Mouse (Mus musculus) thymus, postnatal 25 days (tissue): ENCODE results near the gene Adgrg6.

Source experiments
- DNase-seq: peaks from one replicate; pipeline ENCODE4 v3.0.0; 2022

Adgrg6 gene

DNA sequence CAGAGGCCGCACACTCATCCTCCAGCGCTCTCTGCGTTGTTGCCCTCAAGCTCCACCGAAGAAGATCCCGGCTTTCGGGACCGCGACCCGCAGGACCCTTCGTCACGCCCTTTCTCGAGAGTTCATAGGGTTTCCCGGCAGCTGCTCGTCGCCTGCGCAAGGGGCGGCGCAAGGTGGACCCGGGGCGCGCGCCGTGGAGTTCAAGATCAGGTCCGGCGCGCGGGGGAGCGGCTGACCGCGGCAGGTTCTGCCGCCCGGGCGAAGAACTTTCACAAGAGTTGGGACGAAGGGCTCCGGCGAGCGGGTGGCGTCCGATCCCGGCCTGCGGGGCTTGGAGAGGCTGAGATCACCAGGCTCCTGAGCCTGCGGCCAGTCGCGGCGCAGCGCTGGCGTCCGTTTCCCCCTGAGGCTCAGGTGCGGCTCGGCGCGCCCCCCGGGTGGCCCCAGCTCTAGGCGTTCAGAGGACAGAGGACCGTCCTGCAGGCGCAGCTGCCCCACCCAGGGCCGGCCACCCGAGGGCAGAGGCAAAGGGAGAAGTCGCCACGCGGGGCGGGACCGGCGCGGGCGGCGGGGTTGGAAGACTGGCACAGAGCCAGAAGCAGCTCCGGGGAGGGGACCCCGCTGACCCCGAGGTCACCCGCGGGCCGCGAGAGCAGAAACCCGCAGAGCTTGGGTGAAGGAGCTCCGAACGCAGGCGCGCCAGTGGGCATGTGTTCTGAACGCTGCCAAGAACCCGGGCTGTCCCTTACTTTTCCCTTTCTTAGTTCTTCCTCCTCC is at the start of gene Adgrg6:
Adgrg6 (minus strand) TSS at position 719 of the 777 bp plus-strand sequence.
- peak; percentile 4 for DNase-seq

DNA sequence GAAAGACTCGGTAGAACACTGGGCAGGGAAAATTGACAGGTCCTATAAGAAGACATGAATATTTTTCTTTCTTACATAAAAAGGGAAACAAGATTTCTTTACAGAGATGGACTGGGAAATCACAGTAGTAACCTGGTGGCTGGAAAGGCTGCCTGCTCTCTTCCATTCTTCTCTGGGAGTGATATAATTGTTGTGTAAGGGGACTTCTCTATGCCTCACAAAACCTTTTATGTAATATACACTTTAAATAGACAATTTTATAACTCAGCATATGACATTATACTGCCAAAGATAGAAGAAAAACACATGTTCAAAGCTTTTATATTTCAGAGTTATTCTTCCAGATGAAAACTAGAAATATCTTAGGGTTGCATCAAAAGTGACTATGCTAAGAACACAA is 46.8 kb upstream of the Adgrg6 start:
- DNase-seq: no peak

DNA sequence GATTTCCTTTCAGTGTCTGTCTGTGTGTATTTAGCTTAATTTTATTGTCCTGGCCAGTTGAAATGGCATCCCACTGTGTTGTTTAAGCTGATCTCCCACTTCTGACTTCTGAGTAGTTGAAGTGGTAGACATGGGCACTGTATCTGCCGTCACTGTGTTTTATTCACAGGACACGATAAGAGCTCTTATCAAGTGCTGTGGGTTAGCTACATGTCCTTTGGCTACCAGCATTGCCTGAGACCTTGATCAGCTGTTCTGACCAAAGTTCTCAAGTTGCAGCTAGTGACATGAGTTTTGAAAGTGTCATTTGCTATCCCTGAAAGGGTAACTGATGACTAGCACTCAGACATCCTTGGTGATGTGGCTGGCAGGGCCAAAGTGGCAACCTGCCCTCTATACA is 45.4 kb upstream of the Adgrg6 start:
- no peak for DNase-seq

DNA sequence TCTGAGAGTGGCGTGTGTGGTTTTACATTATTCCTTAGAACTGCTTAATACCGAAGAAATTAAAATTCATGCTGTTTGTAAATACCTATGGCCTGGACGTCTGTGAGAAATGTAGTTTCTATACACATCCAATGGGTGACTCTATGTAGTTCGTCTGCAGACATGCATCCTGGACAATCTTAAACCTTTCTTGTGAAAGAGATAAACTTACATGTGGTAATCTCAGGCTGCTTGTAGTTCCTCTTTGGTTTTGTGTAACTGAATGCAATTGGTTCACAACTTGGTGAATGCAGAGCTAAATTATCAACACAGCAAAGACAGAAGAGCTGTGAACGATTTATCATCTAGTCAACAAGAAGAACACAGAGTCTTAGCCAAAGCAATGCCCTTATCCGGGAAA is 44.2 kb upstream of the Adgrg6 start:
- DNase-seq: no peak

DNA sequence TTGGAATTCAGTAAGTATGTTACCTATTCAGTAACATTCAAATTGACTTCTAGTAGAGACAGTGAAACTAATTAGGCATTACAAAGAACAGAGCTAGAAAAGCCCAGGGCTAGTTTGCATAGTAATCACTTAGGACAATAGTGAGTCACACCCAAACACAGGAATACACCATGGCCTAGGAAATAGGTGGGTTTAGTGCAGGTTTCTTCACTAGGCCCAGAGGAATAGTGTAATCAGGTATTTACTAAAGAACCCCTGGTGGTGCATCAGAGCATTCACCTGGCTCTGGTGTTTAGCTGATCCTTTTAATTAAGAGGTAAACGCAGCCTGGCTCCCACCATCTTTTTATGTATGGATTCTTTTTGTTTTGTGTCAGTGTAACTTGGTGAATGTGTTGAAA is 38.0 kb upstream of the Adgrg6 start:
- no peak for DNase-seq

DNA sequence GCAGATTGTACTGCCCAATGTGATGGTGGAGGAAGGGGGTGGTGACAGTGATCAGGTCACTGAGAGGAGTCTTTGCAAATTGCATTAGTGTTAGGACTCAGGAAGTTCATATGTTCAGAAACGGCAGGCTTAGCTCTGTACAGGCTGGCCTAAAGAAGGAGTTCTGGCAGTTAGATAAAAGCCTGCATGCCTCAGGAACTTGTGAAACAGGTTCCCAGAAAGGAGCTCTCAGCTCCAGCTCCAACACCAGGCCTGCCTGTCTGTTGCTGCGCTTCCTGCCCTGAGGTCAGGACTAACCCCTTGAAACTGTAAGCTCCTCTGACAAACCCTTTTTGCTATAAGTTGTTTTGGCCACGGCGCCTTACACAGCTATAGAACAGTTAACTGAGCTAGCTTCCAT is 28.8 kb upstream of the Adgrg6 start:
- DNase-seq: no peak

DNA sequence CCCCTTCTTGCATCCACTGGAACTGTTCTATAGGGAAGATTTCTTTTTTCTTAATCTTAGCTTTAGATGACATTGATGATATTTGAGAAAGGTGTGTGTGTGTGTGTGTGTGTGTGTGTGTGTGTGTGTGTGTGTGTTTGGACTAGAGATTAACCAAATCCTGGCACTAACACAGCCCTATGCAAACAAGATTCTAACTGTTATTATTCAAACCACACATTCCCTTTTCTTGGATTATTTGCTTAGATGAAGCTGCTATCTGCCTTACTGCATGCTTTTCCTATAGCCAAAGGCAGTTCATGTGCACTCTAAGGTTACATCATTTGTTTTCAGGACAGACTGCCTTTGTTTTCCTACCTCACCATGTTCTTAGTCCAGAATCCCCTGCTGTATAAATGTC is 25.7 kb upstream of the Adgrg6 start:
- DNase-seq: no peak

DNA sequence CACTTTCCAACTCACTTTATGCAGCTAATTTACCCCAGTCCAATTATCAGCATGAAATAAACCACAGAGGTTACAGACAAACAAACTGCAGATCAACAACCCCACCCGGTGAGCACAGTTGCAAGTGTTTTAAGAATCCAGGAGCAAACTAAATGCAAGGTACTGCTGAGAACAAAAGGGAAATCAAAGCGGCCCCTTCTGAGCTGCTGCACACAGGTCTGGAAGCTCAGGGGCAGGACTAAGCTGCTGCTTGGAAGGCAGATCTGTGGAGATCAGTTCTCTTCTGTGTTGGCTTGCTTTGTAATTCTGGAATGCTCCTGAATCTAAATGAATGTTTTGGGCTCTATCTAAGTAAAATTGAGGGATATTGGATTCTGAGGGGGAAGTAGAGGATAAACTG is 25.2 kb upstream of the Adgrg6 start:
- no peak for DNase-seq

DNA sequence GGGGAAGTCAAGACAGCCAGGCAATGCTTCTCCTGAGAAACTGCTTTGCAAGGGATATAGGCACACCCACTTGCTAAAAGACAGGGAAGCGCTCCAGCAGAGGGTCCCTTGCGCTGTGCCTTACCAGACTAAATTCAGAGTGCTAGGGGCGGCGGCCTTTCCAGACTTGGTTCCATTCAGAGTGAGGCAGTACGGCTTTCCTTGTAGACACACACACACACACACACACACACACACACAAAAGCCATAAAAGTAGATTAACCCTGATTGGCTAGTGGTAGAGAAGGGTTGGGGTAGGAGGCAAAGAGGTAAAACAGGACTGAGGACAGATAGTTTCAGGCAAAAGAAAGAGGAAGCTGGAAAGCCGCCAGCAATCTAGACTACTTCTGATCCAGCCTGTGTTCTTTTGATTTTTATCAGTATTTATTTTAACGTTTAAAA is 672 bp upstream of the Adgrg6 start:
- DNase-seq: no peak

DNA sequence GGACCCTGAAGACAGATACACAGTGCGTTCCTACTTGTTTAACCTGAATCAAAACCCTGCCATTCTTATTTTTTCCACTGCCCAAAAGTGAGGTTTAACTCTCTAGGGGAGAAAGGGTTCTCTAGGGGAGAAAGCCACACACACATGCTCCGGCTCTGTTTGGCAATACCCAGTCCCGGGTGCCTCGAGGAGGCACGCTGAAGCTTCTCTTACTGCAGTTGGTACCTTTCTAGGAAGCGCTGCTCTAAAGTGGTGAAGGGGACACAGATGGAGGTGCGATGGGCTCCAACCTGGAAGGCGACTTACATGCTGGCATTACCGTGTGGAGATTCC is 885 bp downstream of the Adgrg6 start:
- no peak for DNase-seq

DNA sequence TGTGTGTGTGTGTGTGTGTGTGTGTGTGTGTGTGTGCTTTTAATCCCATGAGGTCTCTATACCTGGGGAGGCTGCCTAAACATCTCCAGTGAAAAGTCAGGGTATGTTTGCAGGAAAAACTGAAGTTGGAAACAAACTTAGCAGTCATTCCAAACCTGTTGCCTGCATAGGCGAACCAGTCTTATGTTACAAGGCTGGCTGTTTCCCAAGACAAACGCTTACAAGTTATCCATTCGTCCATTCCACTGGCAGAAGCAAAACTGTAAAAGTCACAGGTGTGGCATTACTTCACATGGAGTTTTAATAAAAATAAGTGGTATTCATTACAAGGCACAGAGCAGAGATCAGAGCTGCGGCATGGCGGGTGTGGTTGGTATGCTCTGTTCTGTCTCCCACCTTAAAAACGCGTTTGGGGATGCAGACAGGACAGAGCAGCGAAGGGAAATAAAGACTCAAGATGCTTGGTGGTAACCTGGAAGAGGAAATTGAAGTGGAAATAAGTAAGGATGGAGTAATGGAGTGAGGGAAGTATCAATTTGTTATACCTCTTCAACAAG is 1.9 kb downstream of the Adgrg6 start:
- DNase-seq: no peak

DNA sequence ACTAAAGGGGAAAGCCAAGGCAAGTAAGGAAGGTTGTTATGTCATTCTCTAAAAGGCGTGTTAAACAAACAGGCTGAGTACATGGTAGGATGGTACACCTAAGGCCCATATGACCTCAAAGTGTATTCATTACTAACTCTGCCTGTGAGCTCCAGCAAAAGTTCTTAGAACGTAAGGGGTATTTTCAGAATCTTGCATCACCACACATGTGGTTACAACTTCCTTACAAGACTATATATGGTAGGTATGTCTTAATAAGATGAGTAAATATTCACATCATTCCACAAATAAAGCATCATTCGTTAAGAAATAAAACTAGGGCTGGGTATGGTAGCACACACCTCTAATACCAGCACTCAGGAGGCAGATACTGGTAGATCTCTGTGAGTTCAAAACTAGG is 8.4 kb downstream of the Adgrg6 start:
- DNase-seq: no peak

DNA sequence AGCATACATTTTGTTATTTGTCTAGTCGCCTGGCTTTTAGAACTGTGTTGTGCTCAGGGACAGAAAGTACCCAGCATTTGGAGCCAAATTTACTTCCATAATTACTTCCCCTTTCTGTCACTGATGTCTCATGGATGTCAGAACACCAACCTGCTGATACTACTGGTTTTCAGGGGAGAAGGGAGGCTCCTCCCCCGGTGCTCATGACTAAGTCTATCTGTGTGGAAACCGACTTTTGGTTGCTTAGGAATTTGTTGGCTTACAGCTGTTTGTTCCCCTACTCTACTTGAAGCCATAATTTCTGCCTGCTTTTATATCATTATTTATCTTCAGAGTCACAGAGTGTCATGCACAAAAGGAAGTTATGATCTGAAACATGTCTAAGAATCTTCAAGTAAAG is 14.4 kb downstream of the Adgrg6 start:
- DNase-seq: no peak

DNA sequence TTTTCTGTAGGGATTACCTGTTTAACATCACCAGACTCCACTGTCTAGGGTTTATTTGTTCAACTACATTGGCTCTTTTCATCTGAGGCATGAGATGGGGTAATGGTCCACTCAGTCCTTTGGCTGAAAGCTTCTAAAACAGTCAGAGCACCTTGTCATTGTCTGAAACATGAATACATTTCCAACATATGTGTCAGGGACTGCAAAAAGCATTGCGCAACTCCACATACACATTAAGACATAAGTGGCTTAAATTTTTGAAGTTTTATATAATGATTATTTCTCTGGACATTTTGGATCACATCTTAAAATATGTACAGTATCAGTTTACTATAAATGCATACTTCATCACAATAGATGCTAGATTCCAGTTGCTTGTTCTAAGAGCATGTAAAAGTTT is 14.8 kb downstream of the Adgrg6 start:
- no peak for DNase-seq

DNA sequence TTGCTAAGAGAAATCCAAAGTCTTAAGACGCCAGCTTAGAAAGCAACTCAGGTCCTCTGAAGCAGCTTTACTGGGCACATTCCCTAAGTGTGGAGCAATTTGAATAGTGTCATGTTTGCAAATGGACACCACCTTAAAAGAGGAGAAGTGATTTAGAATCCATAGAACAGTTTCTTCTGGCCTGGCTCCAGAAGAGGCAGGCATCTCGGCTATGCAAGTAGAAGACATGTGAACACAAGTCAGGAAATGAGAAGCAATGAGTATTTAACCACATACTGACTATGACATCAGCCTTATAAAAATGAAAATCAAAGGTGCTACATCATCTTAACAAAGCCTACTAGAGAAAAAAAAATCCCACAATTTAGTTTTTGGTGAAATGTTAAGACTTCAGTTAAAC is 17.7 kb downstream of the Adgrg6 start:
- no peak for DNase-seq

DNA sequence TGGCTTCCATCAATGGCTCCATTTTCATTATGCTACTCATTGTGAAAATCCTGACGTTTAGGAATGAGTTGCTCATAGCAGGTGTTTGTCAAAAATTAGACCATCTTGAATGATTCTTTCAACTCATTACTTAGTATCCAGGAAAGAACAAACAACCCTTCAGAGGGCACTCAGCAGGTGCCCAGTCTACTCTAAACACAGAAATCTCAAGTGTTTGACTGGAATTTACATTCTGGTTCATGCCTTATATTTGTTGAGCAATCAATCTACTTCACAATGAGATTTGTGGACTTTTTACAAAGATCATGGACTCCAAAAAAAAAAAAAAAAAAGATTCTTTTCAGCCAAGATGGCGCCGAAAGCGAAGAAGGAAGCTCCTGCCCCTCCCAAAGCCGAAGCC is 22.7 kb downstream of the Adgrg6 start:
- no peak for DNase-seq

DNA sequence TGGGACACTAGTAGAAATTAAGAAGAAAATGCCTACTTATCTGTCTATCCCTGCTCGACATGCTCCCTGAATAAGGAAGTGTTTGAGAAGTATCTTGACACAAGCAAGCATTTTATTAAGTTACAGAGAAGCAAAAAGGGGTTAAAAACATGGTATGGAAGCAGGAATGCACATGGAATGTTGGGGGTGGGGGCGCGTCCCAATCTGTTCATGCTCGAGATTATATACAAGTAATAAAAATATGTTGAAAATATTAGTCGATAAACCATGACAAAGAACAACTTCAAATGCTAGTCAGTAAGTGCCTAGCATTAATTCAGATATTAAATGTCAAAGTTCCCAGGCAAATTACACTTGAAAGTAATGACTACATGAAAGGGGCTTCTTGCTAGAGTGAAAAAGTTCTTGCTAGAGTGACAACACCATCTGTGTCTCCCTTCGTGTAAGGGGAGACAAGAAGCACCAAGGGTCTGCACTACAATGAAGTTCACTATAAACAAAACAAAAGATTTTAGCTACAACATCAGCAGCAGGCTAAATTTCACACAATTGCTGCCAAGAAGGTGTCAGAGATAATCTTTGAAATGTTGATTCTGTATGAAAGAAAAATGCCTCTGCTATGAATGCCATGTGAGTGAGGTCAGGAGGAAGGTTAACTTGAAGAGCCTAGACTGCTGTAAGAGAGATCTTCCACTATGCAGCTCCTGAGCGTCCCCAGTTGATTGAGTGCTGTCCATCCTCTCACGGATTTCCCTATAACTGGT is 24.4 kb downstream of the Adgrg6 start:
- DNase-seq: no peak

DNA sequence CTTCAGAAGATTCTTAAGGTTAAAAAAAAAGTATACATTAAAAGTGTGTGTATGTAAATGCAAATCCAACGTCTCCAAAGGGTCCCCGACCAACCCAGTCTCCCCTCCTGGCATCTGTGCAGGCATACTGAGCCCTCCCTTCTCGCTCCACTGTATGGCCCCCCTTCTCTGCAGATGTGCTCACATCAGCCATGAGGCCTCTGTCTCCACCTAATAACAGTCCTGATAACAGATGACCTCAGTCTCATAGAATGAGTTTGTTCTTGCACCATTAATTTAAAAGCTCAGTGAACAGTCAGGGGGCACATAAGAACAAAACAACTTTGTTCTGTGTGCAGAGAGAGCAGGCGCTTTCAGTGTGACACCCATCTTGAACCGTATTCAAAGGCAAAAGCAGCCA is 27.6 kb downstream of the Adgrg6 start:
- DNase-seq: no peak

DNA sequence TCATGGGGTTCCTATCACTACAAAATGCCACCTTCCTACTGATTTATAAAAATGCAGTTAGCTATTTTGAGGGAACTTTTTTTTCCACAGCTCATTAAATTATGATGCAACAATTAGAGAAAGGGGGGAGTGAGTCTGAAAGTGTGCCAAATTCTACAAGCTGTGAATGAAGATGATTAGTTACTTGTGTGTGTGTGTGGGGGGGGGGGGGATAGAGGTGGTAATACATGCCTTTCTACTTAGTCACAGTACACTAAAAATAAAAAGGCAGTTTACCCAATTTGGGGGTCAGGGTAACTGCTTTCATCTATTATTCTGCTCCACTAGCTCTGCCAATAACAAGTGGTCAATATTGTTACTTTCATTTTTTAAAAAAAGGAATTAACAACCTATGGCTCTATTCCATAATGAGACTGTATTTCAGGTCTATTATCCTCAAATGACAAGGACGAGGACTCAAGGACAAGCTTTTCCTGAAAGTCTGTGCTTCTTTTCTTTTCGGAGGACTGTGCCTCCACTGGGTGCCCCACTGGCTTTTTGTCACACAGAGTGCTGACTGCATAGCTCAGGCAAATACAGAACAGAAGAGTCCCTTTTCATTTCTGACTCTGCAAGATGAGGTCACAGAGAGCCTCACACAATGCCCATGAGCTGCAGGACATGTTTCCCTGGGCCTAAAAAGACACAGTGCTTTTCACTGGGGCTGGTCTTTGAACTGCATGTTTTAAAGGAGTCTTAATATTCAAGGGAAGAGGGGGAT is 33.4 kb downstream of the Adgrg6 start:
- DNase-seq: no peak

DNA sequence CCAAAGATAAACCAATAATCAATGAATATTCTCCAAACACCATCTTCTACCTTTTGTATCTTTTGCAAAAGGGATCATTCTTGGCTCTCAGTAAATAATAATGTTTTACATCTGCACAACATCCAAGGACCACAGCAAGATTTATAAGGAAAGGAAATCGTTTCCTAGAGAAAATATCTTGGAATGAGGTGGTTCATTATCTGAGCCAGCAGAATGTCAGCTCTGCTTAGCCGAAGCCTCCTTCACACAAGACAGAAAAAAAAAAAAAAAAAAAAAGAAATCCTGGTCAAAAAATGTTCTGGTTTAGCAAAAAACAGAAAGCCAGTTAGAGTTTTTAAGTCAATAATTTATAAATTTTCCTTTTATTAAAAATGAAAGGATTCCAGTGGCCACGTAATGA is 34.3 kb downstream of the Adgrg6 start:
- DNase-seq: no peak

DNA sequence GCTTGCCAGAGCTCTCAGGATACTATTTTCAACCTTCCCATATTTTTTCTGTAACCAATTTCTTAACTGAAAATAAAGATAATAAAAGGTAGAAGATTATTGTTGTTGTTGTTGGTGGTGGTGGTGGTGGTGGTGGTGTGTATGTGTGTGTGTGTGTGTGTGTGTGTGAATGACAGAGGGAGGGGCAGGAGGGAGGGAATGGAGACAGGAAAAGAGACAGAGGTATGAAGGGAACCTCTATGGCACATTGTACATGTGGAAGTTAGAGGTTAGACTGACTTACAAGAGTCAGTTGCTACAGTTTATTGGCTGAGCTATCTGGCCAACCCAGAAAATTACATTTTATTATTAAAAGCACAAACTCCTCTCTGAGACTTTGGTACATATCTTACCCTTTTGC is 49.8 kb downstream of the Adgrg6 start:
- no peak for DNase-seq

DNA sequence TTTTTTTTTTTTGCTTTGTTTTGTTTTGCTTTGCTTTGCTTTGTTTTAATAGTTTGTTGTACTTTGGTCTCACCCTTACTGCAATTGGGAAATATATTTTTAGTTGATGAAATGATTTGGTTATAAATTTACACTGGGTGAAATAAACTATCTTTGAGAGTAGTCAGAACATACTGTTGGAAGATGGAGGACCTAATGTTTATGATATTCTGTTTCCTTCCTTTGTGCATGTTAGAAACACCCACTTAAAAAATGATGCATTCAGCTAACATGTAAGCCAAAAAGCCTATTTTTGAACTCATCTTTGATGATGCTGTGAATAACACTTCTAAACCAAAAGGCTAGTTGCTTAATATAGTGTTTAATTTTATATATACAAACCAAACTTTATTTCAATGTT is 50.3 kb downstream of the Adgrg6 start:
- no peak for DNase-seq

DNA sequence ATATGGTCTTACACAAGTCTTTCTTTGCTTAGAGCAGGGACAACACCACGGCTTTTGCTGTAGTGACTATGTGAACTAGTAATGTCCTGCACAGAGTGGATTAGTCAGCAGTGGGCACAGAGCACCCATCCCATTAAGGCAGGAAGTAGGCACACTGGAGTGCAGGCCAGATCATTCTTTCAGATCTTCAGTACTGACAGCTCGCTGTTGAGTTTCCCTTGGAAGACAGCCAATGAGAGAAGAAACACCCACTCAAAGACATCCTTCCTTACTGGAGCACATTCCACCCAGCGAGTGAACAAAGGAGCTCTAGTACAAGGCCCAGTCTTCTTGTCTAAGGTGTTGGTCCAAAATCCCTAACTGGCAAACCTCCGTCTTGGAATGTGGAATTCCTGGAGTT is 53.6 kb downstream of the Adgrg6 start:
- DNase-seq: no peak

DNA sequence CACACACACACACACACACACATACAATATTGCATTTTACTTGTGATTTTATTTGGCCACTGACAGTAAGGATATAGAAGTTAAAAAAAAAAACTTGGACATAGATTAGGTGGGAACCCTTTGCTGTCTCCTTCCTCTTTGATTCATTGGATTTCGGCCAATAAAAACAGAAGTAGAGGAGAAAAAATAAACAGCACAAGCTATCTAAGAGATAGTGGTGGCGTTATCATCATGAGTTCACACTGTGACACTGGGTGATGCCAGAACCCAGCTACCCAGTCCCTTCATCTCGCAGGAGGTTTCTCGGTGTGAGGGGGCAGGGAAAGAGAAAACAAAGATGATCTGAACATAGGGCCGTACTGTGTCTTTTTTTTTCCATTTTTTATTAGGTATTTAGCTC is 62.2 kb downstream of the Adgrg6 start:
- DNase-seq: no peak
